Mouse (Mus musculus): ENCODE measurements around the gene Dpep1. TPM values are rescaled to one million over a fixed set of nuclear protein-coding genes. Genes with fewer than 3 reads are reported as not detected.
"Not testable (repeated sequence)": the region's sequence is repeated elsewhere in the genome, so short reads cannot be mapped to it uniquely, and the experiment has no call there.

Gene Dpep1
- polyA plus RNA-seq, 1 experiment from 2014 or later: 3.3 TPM

DNA sequence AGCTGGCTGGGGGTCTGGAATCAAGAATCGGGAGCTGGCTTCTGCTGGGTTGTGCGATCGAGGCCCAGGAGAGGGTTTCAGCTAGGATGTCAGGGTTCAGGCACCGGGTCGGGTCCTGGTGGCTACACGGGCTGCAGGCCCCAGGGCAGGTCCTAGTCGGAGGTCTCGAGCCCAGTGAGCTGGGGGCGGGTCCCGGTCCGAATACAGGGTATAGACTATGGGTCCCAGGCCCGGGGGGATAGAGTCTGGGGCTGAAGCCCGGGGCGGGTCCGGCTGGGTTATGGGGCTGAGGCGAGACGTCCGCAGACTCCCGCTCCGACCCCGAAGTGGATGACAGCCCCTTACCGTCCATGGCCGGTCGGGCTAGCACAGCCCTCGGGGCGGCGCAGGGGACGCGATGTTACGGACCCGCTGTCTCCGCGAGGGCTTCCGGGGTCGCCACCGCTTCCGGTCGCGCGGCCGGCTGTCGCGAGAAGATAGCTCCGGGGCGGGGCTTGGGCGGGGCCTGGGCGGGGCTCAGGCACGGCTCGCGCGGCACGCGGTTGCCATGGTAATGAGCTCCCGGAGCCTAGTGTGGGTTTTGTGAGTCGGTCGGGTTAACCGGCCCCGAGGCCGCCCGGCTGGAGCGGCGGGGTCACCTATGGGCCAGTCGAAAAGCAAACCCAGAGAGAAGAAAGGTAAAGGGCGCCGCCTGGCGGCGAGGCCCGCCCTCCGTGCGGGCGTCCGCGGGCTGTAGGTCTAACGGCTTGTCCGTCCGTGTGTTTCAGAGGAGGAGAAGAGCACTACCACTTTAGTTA is 26.5 kb downstream of the Dpep1 start, which contains the start of the genes Chmp1a and Spata33:
Gene Chmp1a (minus strand): TSS at position 443 of the 797 bp plus-strand sequence.
Gene Spata33 (plus strand): TSS at position 512 of the 797 bp plus-strand sequence.
- no peaks in the 10 kb centered on the region for H3K27me3 ChIP-seq (replicated peaks)
- peak within 1 kb of the TSS; percentile 51 for H3K27ac ChIP-seq (replicated peaks)
- peaks cover 37% of the 10 kb centered on the region for H3K4me1 ChIP-seq
- peak; percentile 89 for ATAC-seq (ENCODE audit: extremely low read depth, insufficient number of reproducible peaks, low FRiP score, low TSS enrichment)
- peak within 1 kb of the TSS; percentile 99 for H3K4me3 ChIP-seq
- 1% methylated on average over 76 of the region's 76 CpGs for WGBS
- peak within 1 kb of the TSS; percentile 97 for H3K4me2 ChIP-seq
- peaks cover 27% of the 10 kb centered on the region for H3K36me3 ChIP-seq
- peak within 1 kb of the TSS; percentile 93 for H3K9ac ChIP-seq
- H3K9me3 ChIP-seq: no peaks in the 10 kb centered on the region

DNA sequence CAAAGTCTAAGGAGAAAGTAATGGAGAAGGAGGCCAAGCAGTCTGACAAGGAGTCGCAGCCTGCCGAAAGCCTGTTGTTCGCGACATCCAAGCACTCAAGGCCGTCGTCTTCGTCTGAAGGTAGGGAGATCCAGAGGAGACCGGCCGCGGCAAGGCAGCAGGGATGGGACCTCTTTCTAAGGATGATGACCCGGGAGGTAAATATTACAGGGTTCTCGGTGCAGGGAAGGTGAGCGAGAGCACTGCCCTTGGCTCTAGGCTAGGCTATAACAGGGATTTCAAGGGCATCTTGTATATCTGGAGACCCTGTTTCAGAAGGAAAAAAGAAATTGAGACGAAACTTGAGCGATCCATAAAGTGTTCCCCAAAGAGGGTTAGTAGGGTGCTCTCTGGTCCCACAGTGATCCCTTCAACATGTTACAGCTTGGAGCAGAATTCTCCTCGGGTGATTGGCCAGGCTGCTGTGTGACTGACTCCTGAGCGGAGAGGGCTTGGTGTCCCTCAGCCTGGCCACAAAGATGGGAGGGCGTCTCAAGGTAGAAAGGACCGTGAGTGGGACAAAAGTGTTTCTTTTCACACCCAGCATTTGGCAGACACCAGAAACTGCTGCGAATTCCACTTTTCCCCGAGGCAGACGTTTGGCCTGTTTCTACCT is 27.2 kb downstream of the Dpep1 start:
- no peaks in the 10 kb centered on the region for H3K9me3 ChIP-seq
- H3K9ac ChIP-seq: peak overlapping the region; percentile 93
- peak overlapping the region; percentile 97 for H3K4me2 ChIP-seq
- H3K4me3 ChIP-seq: peak overlapping the region; percentile 99
- H3K27ac ChIP-seq (replicated peaks): peak overlapping the region; percentile 51
- H3K4me1 ChIP-seq: peaks cover 37% of the 10 kb centered on the region
- H3K27me3 ChIP-seq (replicated peaks): no peaks in the 10 kb centered on the region
- ATAC-seq (ENCODE audit: extremely low read depth, insufficient number of reproducible peaks, low FRiP score, low TSS enrichment): no peak
- WGBS: 16% methylated on average over 22 of the region's 22 CpGs
- peaks cover 20% of the 10 kb centered on the region for H3K36me3 ChIP-seq

DNA sequence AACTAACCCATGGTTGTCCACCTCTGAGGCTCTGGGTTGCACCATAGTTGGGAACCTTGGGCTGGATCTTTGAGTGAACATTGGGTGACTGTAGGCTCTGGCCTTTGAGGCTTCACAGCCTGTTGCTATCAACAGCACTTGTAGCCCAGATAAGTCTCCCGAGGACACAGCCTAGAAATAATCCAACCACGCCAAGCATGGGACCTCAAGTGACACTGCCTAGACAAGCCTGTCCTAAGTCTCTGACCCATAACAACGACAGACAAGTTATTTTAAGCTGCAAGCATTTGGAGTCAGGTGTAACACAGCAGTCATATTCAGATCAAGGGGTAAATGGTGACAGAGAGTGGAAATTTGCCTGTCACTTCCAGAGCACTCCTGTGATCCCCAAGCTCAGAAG is 29.4 kb downstream of the Dpep1 start:
- 25% methylated on average over 3 of the region's 3 CpGs for WGBS

DNA sequence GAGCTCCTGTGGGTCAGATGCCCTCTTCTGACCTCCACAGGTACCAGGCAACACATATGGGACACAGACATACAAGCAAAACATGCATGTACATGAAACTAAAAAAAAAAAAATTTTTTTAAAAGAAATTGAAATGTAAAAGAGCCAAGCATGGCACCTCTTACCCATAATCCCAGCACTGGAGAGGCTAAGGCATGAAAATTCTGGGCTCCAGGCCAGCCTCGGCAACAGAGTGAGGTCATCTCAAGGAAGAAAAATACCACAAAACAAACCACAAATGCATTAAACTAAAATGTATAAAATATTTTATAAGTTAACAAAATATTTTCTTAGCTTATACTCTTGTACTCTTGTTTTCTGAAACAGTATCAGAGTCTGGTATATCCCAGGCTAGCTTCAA is 34.9 kb downstream of the Dpep1 start:
- Histone ChIP-seq H3K4me2 (no peak overlapping the region), H3K4me1 (peaks cover 17% of the 10 kb centered on the region), H3K9ac (no peak overlapping the region), H3K27ac (replicated peaks) (no peak overlapping the region), H3K4me3 (no peak overlapping the region), H3K9me3 (no peaks in the 10 kb centered on the region), H3K27me3 (replicated peaks) (no peaks in the 10 kb centered on the region), H3K36me3 (no peaks in the 10 kb centered on the region)
- 63% methylated on average over 1 of the region's 1 CpGs for WGBS
- no peak for ATAC-seq (ENCODE audit: extremely low read depth, insufficient number of reproducible peaks, low FRiP score, low TSS enrichment)

More for the DNA sequence above, 29.4 kb downstream of the Dpep1 start:
- Histone ChIP-seq H3K9me3 (no peaks in the 10 kb centered on the region), H3K9ac (no peak overlapping the region), H3K36me3 (no peaks in the 10 kb centered on the region), H3K4me2 (no peak overlapping the region), H3K4me1 (peaks cover 37% of the 10 kb centered on the region), H3K4me3 (no peak overlapping the region), H3K27ac (replicated peaks) (no peak overlapping the region), H3K27me3 (replicated peaks) (no peaks in the 10 kb centered on the region)
- no peak for ATAC-seq (ENCODE audit: extremely low read depth, insufficient number of reproducible peaks, low FRiP score, low TSS enrichment)

DNA sequence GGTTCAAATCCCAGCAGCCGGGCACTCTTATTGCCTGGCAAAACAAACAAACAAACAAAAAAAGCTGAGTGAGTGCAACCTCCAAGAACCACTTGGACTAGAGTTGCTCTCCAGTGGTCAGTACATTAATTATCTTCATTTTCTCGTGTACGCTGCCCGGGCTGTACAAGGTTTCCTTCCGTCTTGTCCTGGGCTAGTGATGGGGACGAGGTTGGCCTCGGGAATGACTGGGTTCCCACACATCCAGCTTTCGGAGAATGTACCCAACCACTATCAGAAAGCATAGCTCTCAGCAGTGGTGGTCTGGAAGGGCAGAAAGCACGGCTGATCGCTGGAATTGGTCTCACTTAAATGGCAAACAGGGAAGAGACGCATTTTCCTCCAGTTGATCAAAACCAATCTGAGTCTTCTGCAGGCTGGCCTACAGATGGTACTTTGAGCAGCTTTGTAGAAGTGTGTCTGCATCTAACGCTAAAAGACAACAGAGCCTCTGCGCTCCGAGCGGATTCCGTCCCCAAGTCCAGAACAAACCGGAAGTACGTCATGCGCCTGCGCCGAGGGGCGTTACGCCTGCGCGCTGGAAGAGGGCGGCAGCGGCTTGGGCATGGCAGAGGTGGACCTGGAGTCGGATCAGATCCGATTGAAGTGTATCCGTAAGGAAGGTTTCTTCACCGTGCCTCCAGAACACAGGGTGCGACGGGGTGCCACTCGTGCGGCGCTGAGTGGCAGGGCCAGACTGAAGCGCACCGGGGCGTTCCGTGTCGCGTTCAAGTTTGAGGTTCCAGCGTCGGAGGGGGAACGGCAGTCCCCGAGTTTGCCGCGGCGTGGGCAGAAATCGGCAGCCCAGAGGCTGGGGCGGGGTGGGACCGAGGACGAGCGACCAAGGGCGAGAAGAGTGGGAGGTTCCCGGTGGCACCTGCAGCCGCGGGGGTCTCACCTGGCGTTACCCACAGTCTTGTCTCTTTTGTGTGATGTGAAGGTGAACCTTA is 38.5 kb downstream of the Dpep1 start, which contains the start of gene Cdk10:
Gene Cdk10 (plus strand): TSS at position 565 of the 989 bp plus-strand sequence.
- ATAC-seq (ENCODE audit: extremely low read depth, insufficient number of reproducible peaks, low FRiP score, low TSS enrichment): peak; percentile 66; the same call in 1 of the 2 replicates

DNA sequence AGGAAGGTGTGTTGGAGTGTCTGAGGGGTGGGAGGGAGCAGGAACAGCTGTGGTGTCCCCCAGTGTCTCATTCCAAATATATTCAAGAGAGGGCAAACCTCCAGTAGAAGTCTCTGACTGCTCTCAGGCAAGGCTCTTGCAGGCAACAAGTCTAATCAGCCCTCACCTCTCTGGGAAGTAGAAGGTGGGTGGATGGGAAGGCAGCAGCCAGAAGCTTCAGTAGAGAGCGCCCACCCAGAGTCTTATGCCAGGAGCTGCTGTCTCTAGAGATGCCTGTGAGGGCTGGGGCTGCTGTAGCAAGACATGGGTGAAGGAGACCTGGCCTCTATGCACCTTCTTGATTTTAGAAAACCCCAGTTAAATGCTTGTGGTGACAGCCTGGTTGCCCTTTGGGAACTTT is 42.4 kb downstream of the Dpep1 start:
- H3K27ac ChIP-seq (replicated peaks): no peak overlapping the region

More for the DNA sequence above, 38.5 kb downstream of the Dpep1 start, which contains the start of gene Cdk10:
- Histone ChIP-seq H3K36me3 (peaks cover 29% of the 10 kb centered on the region), H3K9me3 (no peaks in the 10 kb centered on the region), H3K9ac (peak within 1 kb of the TSS; percentile 94), H3K27ac (replicated peaks) (peak within 1 kb of the TSS; percentile 88), H3K4me1 (peaks cover 15% of the 10 kb centered on the region), H3K4me3 (peak within 1 kb of the TSS; percentile 85), H3K4me2 (peak within 1 kb of the TSS; percentile 93), H3K27me3 (replicated peaks) (no peaks in the 10 kb centered on the region)
- 3% methylated on average over 59 of the region's 59 CpGs for WGBS

DNA sequence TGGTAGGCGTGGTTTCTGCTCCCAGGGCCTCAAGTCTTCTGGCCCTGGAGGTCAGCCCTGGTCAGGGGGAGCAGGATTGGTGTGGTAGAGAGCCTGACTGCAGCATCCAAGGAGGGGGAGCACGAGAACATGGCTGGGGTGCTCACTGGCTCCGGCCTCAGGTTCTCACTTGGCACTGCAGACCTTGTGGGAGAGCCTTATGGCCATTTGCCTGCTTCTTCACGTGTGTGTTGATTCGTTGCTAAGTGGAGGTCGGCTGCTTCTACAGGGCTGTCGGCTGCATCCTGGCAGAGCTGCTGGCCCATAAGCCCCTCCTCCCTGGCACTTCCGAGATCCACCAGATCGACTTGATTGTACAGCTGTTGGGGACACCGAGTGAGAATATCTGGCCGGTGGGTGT is 44.3 kb downstream of the Dpep1 start:
- H3K4me2 ChIP-seq; H3K9ac ChIP-seq; H3K4me3 ChIP-seq; H3K9me3 ChIP-seq; H3K27ac ChIP-seq (replicated peaks); ATAC-seq (ENCODE audit: extremely low read depth, insufficient number of reproducible peaks, low FRiP score, low TSS enrichment): not testable (repeated sequence)
- peaks cover 30% of the 10 kb centered on the region for H3K27me3 ChIP-seq (replicated peaks)
- H3K36me3 ChIP-seq: peaks cover 40% of the 10 kb centered on the region
- H3K4me1 ChIP-seq: peaks cover 15% of the 10 kb centered on the region
- 79% methylated on average over 11 of the region's 11 CpGs for WGBS

More for the DNA sequence above, 42.4 kb downstream of the Dpep1 start:
- ATAC-seq (ENCODE audit: extremely low read depth, insufficient number of reproducible peaks, low FRiP score, low TSS enrichment): no peak
- Histone ChIP-seq H3K9ac (no peak overlapping the region), H3K4me3 (no peak overlapping the region), H3K9me3 (no peaks in the 10 kb centered on the region), H3K36me3 (peaks cover 40% of the 10 kb centered on the region), H3K4me1 (peaks cover 15% of the 10 kb centered on the region), H3K4me2 (no peak overlapping the region), H3K27me3 (replicated peaks) (peaks cover 11% of the 10 kb centered on the region)
- 91% methylated on average over 1 of the region's 1 CpGs for WGBS

DNA sequence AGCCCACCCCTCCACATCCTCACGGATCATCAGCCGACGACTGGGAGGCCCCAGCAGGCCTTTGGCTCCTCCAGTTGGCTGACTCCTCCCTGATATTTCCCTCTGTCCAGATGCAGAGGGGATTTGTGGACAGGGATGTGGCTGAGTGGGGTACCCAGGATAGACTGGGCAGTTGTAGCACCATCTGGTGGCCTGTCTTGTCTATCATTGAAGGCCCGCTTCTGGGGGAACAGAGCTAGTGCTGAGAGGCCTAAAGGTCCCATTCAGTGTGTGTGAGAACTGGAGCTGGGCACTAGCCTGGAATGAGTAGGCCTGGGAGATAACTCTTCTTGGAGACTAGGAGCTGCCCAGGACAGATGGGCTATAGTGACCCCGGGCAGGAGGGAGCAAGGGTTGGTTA is 45.7 kb downstream of the Dpep1 start:
- 58% methylated on average over 5 of the region's 5 CpGs for WGBS
- ATAC-seq (ENCODE audit: extremely low read depth, insufficient number of reproducible peaks, low FRiP score, low TSS enrichment): no peak
- Histone ChIP-seq H3K9ac (no peak overlapping the region), H3K4me3 (no peak overlapping the region), H3K9me3 (no peaks in the 10 kb centered on the region), H3K4me2 (no peak overlapping the region), H3K36me3 (peaks cover 39% of the 10 kb centered on the region), H3K27ac (replicated peaks) (no peak overlapping the region), H3K27me3 (replicated peaks) (peaks cover 41% of the 10 kb centered on the region), H3K4me1 (peaks cover 12% of the 10 kb centered on the region)

DNA sequence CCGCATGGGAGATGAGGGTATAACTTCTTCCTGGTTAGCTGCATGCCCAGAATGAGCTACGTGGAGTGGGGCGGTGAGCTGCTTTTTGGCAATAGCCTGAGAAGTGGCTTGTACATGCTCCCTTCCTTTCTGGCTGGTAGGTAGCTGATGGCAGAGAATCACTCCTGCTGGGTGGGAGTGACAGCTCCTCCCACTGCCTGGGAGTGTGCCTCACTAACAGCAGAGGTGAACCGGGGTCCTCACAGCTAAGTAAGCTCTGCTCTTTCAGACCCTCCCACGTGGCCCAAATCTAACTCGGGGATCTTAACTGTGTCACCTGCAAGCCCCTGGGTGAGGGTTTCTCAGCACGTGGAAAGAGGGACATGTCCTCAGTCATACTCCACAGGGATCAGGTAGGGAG is 46.5 kb downstream of the Dpep1 start:
- Histone ChIP-seq H3K36me3 (peaks cover 31% of the 10 kb centered on the region), H3K27me3 (replicated peaks) (peaks cover 49% of the 10 kb centered on the region), H3K4me1 (peaks cover 12% of the 10 kb centered on the region), H3K27ac (replicated peaks) (no peak overlapping the region), H3K9me3 (no peaks in the 10 kb centered on the region), H3K4me2 (no peak overlapping the region), H3K9ac (no peak overlapping the region), H3K4me3 (no peak overlapping the region)
- ATAC-seq (ENCODE audit: extremely low read depth, insufficient number of reproducible peaks, low FRiP score, low TSS enrichment): no peak
- WGBS: 37% methylated on average over 7 of the region's 7 CpGs

DNA sequence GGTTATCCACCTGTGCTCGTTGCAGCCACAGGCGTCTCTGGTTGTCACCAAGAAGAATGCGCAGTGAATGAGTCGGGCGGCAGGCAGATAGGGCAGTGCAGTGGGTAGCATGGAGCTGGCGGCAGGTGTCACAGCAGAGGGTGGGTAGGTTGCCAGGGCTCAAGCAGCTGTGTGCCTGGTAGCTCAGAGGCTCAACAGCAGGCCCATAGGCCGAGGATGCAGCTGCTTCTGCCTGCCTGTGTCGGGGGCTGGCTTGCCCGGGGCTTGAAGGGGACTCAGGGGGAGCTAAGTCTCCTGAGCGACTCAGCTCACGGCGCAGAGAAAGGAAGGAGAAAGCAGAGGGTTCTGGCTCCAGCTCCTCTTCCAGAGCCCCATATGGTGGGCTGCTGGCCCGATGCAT is 47.3 kb downstream of the Dpep1 start:
- Histone ChIP-seq H3K27me3 (replicated peaks) (peaks cover 51% of the 10 kb centered on the region), H3K9ac (0 out of 2 replicates have a peak overlapping the region, but pooled peaks have one; percentile 7), H3K4me2 (no peak overlapping the region), H3K4me1 (peaks cover 12% of the 10 kb centered on the region), H3K4me3 (no peak overlapping the region), H3K27ac (replicated peaks) (no peak overlapping the region), H3K9me3 (no peaks in the 10 kb centered on the region), H3K36me3 (peaks cover 24% of the 10 kb centered on the region)
- 59% methylated on average over 13 of the region's 13 CpGs for WGBS
- ATAC-seq (ENCODE audit: extremely low read depth, insufficient number of reproducible peaks, low FRiP score, low TSS enrichment): no peak

Measured in heart, embryonic 13.5 days (tissue).